Mouse (Mus musculus): ENCODE data around the gene Macrod2.

The Macrod2 gene

GRCm38 (mm10) chr2:140570874-140571273 is 175.8 kb downstream of the Macrod2 start:
- CTCF ChIA-PET: no interaction called here

- CTCF ChIA-PET: no interaction called here
Measured at GRCm38 (mm10) chr2:140592537-140593261, 197.6 kb downstream of the Macrod2 start.

- CTCF ChIA-PET: no interaction called here
Measured at GRCm38 (mm10) chr2:140596906-140597305, 201.8 kb downstream of the Macrod2 start.

- CTCF ChIA-PET: no interaction called here
Measured at GRCm38 (mm10) chr2:140615451-140615850, 220.3 kb downstream of the Macrod2 start.

GRCm38 (mm10) chr2:140621730-140622337 is 226.7 kb downstream of the Macrod2 start:
- CTCF ChIA-PET: no interaction called here

GRCm38 (mm10) chr2:140653481-140653880 is 258.4 kb downstream of the Macrod2 start:
- CTCF ChIA-PET: no interaction called here

- CTCF ChIA-PET: no interaction called here
Measured at GRCm38 (mm10) chr2:140653978-140654377, 258.9 kb downstream of the Macrod2 start.

GRCm38 (mm10) chr2:140662673-140663072 is 267.6 kb downstream of the Macrod2 start:
- CTCF ChIA-PET: no interaction called here

GRCm38 (mm10) chr2:140664381-140664780 is 269.3 kb downstream of the Macrod2 start:
- CTCF ChIA-PET: no interaction called here

GRCm38 (mm10) chr2:140666846-140667245 is 271.7 kb downstream of the Macrod2 start:
- CTCF ChIA-PET: no interaction called here

GRCm38 (mm10) chr2:140667261-140668047 is 272.3 kb downstream of the Macrod2 start:
- CTCF ChIA-PET: no interaction called here

- CTCF ChIA-PET: no interaction called here
Measured at GRCm38 (mm10) chr2:140668311-140668710, 273.2 kb downstream of the Macrod2 start.

- CTCF ChIA-PET: no interaction called here
Measured at GRCm38 (mm10) chr2:140669081-140669480, 274.0 kb downstream of the Macrod2 start.

- CTCF ChIA-PET: no interaction called here
Measured at GRCm38 (mm10) chr2:140669786-140670185, 274.7 kb downstream of the Macrod2 start.

- CTCF ChIA-PET: no interaction called here
Measured at GRCm38 (mm10) chr2:140670457-140670856, 275.3 kb downstream of the Macrod2 start.

- CTCF ChIA-PET: no interaction called here
Measured at GRCm38 (mm10) chr2:140670963-140671702, 276.0 kb downstream of the Macrod2 start, which contains the start of gene Flrt3. Flrt3 (minus strand) TSS chr2:140671469.

- CTCF ChIA-PET: no interaction called here
Measured at GRCm38 (mm10) chr2:140673466-140673865, 278.4 kb downstream of the Macrod2 start.

- CTCF ChIA-PET: no interaction called here
Measured at GRCm38 (mm10) chr2:140676728-140677127, 281.6 kb downstream of the Macrod2 start.

- CTCF ChIA-PET: no interaction called here
Measured at GRCm38 (mm10) chr2:140690906-140691305, 295.8 kb downstream of the Macrod2 start.

GRCm38 (mm10) chr2:140691403-140691802 is 296.3 kb downstream of the Macrod2 start:
- CTCF ChIA-PET: no interaction called here

- CTCF ChIA-PET: interaction anchor here (0.6 kb wide), 1 partner anchor 323 kb away, joined by 3 read pairs; no protein-coding TSS in a partner anchor
Measured at GRCm38 (mm10) chr2:140692461-140692860, 297.4 kb downstream of the Macrod2 start.

GRCm38 (mm10) chr2:140693845-140694244 is 298.7 kb downstream of the Macrod2 start:
- CTCF ChIA-PET: no interaction called here

Measured in spleen, embryonic (tissue).